Mouse (Mus musculus): ENCODE data around the gene Dnajc24. TPM values are rescaled to one million over a fixed set of nuclear protein-coding genes. Genes with fewer than 3 reads are reported as not detected.

The Dnajc24 gene
- polyA plus RNA-seq, 1 experiment from 2014 or later: 53.4 TPM

GRCm38 (mm10) chr2:105953862-105954261 is 49.5 kb downstream of the Dnajc24 start:
- no peaks in the 10 kb centered on the region for H3K27me3 ChIP-seq (ENCODE audit: insufficient read depth, poor library complexity, severe bottlenecking)
- H3K36me3 ChIP-seq: peaks cover 8% of the 10 kb centered on the region; the same call in 1 of the 2 replicates
- H3K27ac ChIP-seq: no peak overlapping the region
- H3K4me1 ChIP-seq (replicated peaks): no peaks in the 10 kb centered on the region
- no peaks in the 10 kb centered on the region for H3K9me3 ChIP-seq
- WGBS: 93% methylated on average over 4 of the region's 4 CpGs
- no peak for DNase-seq (ENCODE audit: low spot score)
- H3K4me3 ChIP-seq: no peak overlapping the region

DNA sequence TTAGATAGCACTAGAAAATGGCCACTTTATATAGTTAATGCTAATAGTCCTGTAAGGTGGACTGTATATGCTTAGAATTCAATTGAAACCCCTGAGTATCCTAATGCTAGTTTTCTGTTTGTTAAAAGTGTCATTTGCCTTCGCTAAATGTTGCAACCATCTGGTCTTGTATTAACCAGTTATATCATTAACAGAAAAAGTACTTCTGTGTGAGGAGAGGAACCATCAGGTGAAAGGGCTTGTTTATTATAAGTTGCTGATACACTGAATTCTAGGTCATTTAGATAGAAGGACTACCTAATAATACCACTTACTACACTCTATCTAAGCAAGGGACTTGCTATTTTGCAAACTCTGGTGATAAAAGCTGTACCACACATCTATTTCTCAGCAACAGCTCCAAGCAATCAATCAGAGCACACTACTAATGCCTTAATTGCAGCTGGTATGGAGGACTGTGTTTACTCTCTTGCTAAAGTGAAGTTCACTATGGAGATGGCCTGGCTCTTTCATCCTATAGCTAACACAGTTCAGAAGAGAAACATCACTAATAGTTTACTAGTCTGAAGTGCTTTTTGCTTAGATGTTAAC is 51.9 kb downstream of the Dnajc24 start:
- WGBS: 89% methylated on average over 1 of the region's 1 CpGs

DNA sequence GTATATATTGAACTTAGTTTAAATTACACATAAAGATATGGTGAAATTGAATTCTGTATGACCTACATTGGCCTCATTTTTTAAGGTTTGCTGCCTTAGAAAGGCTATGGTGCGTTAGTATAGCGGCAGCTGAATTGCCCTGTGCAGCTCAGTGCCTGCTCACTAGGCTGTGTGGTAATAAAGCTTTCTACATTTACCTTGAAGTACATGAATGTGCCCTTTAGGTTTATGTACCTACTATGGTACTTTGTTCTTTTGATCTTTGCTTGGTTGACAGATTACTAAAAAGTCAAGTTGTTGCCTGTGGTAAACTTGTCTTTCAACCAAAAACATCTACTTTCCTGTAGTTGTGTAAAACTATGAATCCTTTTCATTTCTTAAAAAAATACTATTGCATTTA is 53.2 kb downstream of the Dnajc24 start:
- no peaks in the 10 kb centered on the region for H3K4me1 ChIP-seq (replicated peaks)
- no peaks in the 10 kb centered on the region for H3K9me3 ChIP-seq
- H3K27me3 ChIP-seq (ENCODE audit: insufficient read depth, poor library complexity, severe bottlenecking): no peaks in the 10 kb centered on the region
- 93% methylated on average over 2 of the region's 2 CpGs for WGBS
- no peak for DNase-seq (ENCODE audit: low spot score)
- H3K4me3 ChIP-seq: no peak overlapping the region
- peaks cover 9% of the 10 kb centered on the region; the same call in 1 of the 2 replicates for H3K36me3 ChIP-seq
- H3K27ac ChIP-seq: no peak overlapping the region

More for the DNA sequence above, 51.9 kb downstream of the Dnajc24 start:
- Histone ChIP-seq H3K27ac (no peak overlapping the region), H3K36me3 (peaks cover 9% of the 10 kb centered on the region; the same call in 1 of the 2 replicates), H3K27me3 (ENCODE audit: insufficient read depth, poor library complexity, severe bottlenecking) (no peaks in the 10 kb centered on the region), H3K4me3 (no peak overlapping the region), H3K4me1 (replicated peaks) (no peaks in the 10 kb centered on the region), H3K9me3 (no peaks in the 10 kb centered on the region)
- no peak for DNase-seq (ENCODE audit: low spot score)

- no peaks in the 10 kb centered on the region for H3K4me1 ChIP-seq (replicated peaks)
- no peak for DNase-seq (ENCODE audit: low spot score)
- H3K4me3 ChIP-seq: no peak overlapping the region
- H3K27me3 ChIP-seq (ENCODE audit: insufficient read depth, poor library complexity, severe bottlenecking): no peaks in the 10 kb centered on the region
- peaks cover 4% of the 10 kb centered on the region; the same call in 1 of the 2 replicates for H3K36me3 ChIP-seq
- 80% methylated on average over 5 of the region's 5 CpGs for WGBS
- H3K27ac ChIP-seq: no peak overlapping the region
- H3K9me3 ChIP-seq: no peaks in the 10 kb centered on the region
Measured at GRCm38 (mm10) chr2:105917623-105918346, 85.6 kb downstream of the Dnajc24 start.

Other genes starting within 250 kb of the Dnajc24 start
- 49.8 and 55.2 TPM in 2 replicates for gene Elp4, start 99.0 kb downstream of the Dnajc24 start, polyA plus RNA-seq (2016; fragmentation: Nextera tagmentation; extraction: Ambion mirVana)
- 125 and 131 TPM in 2 replicates for gene Immp1l, start 98.9 kb downstream of the Dnajc24 start, polyA plus RNA-seq (2016; fragmentation: Nextera tagmentation; extraction: Ambion mirVana)

Measured in hindbrain, embryonic 10.5 days (tissue).